Mouse (Mus musculus) adrenal gland, adult 2 months (tissue): Measurements from ENCODE around the gene Serpina5. TPM values are rescaled to one million over a fixed set of nuclear protein-coding genes. Genes with fewer than 3 reads are reported as not detected.

Source experiments
- DNase-seq: peaks from one replicate; pipeline ENCODE4 v3.0.0; 2021
- polyA plus RNA-seq: library from polyadenylated mRNA; depleted of rRNA; stranded (reverse); fragments of >200 nt; gene quantifications from 2 replicates; pipeline ENCODE4 v1.2.3, GENCODE M21; 2012; rRNA removed
- total RNA-seq, 2 experiments: library from RNA; stranded (reverse); gene quantifications; 2 replicates each; pipeline ENCODE4 v1.2.3; 2021

Gene Serpina5
- total and polyA plus RNA-seq, 3 experiments: 0.75 TPM; not detected in 2

DNA sequence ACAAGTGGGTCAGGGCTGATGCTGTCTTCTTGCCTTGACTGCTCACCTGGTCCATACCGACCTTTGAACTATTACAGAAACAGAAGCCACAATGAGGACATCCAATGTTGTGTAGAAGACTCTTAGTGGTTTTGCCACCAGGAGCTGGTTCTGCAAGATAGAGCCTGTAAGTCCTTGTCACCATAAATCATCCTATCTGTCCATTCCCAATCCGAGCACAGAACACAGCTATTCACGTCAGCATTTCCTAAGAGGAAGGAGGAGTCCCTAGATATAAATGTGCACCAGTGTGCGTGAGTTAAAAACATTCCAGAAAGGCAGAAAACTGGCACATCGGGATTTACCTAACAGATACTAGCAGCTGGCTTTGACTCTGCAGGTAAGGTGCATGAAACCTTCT, 26.8 kb downstream of the Serpina5 start, which contains the start of gene Serpina3b:
Gene Serpina3b (plus strand): TSS at position 301 of the 400 bp plus-strand sequence.
- no peak for DNase-seq

DNA sequence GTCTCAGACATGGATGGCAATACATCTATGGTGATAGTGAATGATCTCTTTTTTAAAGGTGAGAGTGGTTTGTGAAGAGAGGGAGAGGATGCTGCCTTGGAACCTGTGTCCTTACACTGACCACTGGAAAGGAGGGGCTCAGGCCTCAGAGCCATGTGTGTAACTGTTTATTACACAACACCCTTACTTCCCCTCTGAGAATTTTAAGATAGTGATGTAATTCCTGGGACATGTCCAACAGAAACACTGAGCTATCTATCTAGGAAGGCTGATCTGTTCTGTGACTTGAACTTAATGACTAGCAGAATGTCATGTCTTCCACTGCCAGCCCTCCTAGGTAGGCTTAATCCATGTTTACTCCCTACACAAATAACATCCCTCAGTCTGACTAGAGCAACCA, 30.1 kb downstream of the Serpina5 start:
- no peak for DNase-seq

DNA sequence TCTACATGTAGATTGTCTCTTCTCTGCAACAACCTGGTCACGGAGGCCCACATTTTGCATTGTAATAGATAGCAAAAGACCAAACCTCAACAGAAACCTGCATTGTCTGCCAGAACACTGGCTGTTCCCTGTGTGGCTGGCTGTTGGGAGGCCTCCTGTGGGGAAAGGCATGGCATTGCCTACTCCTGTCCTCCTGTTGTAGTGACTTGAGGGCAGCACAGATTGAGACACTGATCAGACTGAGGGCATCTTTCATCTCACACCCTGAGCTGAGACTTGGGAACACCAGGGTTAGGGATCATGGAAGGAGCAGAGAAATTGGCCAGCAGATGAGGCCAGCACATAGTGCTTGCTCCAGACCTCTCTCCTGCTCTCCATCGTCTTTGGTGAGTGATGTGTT, 37.3 kb downstream of the Serpina5 start:
- DNase-seq: no peak

DNA sequence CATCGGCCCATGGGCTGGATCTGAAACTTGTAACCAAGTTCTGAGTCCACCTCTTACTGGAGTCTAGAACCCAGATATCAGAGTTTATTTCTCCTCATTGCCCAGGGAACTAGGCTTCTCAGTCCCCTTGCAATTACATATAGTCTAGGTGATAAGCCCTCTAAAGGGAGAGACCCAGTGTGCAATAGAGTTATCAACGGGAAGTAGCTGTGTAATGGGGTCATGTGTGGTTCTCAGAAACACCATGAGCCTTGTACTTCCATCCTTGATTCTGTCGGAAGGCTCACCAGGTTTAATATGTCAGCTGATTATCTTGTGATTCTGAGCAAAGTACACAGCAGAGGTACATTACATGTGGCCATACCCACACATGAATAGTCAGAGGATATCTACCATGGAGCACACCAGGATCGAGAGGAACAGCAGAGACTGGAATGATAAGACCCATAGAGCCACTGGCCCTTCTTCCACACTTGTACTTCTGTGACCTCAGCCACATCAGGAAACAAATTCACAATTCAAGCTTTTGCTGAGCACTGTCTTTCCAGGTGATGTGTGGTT, 39.7 kb downstream of the Serpina5 start:
- no peak for DNase-seq

DNA sequence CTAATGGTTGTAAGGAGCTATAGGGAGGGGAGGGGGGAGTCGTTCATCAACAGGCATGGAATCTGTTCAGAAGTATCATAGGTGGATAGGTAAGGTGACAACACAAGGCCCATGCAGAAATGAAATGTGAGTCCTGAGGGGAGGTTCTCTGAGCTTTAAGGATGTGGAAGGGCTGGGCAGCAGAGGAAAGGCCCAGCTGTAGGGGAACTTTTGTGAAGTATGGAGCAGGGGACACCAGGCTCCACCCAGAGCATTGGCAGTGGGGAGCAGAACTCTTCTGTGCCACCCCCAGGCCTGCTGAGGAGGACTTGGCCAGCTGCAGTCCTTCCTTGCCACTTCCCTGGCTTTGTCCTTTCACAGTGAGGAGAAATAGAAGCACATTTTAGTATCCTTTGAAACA, 40.6 kb downstream of the Serpina5 start:
- DNase-seq: no peak

DNA sequence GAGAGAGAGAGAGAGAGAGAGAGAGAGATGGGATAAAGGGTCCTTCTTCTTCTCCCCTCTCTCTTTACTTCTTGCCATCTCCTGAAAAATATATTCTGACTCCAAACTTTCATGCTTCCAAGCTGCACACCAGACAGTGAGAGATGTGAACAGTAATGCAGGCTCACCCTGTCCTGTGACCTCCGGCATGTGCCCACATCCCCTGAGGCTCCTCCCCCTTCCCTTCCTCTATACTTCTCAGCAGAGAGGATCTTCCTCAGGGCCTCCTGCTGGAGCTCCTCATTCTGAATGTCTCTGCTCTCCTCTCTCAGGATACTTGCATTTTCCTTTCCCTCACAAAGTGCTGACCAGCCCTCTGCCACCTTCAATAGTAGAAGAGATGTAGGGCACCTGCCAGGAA, 41.5 kb downstream of the Serpina5 start:
- no peak for DNase-seq

DNA sequence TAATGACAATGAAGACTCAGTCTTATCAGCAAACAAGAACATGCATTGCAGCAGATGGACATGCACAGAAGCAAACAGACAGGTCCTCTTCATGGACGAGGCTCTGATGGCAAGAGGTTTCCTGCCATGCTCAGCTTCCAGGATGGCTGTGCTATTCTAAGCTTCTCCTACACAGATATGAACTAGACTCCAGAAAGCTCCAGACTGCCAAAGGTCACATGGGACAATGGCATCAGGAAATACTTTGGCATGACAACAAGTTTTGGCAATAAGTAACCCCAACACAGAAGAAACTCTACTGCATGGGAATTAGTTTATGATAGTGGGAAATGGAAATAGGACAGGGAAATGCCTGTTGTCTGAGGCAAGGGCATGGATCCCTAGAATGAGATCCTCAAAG, 42.4 kb downstream of the Serpina5 start:
- no peak for DNase-seq

DNA sequence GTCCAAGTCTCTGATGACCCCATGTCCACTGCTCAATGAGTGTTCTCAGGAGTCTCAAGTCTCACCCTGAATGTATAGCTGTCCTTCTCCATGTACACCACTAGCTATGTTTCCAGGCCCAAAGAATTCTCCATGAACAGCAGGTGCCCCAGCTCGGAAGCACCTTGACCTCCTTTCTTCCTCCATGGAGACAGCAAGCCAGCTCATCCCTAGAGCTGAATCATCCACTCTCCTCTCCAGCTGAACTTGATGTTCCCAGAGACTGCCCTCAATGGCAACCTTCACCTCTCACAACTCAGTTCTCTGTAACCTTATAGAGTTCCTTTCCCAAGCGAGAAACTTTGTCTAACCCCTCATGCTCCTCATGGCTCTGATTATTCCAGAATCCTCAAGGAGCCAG, 44.7 kb downstream of the Serpina5 start:
- DNase-seq: peak; percentile 43

DNA sequence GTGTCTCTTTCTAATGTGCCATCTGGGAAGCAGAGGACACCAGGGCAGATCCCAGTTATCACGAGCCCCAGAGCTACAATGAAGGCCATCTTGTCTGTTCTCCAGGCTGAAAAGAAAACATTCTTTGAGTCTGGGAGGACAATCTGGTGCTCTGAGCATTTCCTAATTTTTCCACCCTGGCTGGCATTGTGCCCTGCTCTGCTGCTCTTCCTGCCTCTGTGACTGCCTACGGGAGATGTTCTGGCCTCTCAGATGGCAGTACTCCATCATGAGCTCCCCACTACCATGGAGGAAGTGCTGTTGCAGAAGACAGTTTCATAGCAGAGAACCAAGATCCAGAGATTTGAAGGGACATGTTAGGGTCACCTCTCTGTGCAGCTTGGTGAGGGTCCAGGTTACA, 51.1 kb downstream of the Serpina5 start:
- DNase-seq: no peak

DNA sequence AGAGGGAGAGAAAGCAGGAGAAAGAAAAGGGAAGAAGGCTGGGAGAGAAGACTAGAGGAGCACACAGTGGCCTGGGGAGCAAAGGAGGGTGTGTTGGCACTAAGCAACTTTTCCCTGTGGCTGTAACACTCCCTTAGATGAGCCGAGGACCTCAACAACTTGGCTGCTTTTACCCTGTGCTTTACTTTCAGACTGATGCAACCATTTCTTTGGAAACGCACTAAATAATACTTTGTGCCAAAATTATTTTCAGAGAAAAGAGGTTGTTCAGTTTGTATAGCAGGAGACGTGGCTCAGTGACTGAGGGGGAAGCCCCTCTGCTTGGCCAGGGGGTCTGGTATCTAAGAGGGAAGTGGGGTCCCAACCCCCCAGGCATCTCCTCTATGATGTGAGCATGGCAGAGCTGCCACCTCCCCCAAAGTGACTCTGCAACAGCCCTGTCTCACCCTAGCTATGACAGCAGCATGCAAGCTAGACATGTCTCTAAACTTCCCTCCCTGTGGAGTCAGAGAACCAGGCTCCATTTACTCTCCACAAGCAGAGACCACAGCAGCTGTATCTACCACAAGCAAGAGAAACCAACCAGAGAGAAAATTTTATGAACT, 52.2 kb downstream of the Serpina5 start:
- peak; percentile 21 for DNase-seq

DNA sequence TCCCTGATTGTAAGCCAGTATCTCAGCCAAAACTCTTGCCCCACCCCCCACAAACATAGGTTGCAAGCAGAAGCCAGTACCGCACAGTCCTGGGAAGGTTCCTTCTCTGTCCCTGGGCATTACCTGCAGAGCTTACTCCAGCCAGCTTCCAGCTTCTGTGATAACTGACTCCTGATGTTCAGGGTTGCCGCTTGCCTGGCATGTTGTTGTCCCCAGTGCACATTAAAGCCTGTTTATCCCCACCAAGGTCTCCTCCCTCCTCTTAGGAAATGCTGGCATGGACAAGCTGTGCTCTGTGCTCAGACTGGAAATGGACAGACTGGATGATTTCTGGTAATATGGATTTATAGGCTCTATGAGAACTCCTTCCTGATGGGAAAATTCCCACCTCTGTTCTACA, 52.7 kb downstream of the Serpina5 start, which contains the start of gene Serpina3c:
Gene Serpina3c (minus strand): TSS at position 215 of the 400 bp plus-strand sequence.
- peak; percentile 25 for DNase-seq

Other genes with a start within 250 kb of the Serpina5 start
- 1 to 10 TPM; 1.8 to 9.7 TPM for gene Serpina1a, start 237.6 kb upstream of the Serpina5 start, total RNA-seq
- gene Serpina1a, start 237.6 kb upstream of the Serpina5 start, polyA plus RNA-seq: 1.8 and 5.5 TPM in 2 replicates
- 10 to 100 TPM in 1 of 2 experiments, under 1 TPM in 1; 0.38 to 20.9 TPM for gene Serpina1c, start 196.2 kb upstream of the Serpina5 start, total RNA-seq
- 0.93 and 3.8 TPM in 2 replicates for gene Serpina1c, start 196.2 kb upstream of the Serpina5 start, polyA plus RNA-seq
- 10 to 100 TPM in 1 of 2 experiments, 1 to 10 TPM in 1; 1.9 to 15.5 TPM for gene Serpina1e, start 142.1 kb upstream of the Serpina5 start, total RNA-seq
- 0.15 and 1.0 TPM in 2 replicates for gene Serpina1e, start 142.1 kb upstream of the Serpina5 start, polyA plus RNA-seq
- under 1 TPM in 1 of 2 experiments, not detected in 1; 0.63 TPM for gene Serpina11, start 111.2 kb upstream of the Serpina5 start, total RNA-seq
- gene Serpina11, start 111.2 kb upstream of the Serpina5 start, polyA plus RNA-seq: 0.07 TPM in 1 of 2 replicates, not detected in the other
- not detected for gene Serpina9, start 87.4 kb upstream of the Serpina5 start, total RNA-seq
- not detected in 2 replicates for gene Serpina9, start 87.4 kb upstream of the Serpina5 start, polyA plus RNA-seq
- gene Serpina12, start 56.7 kb upstream of the Serpina5 start, total RNA-seq: under 1 TPM; 0.21 to 0.66 TPM
- 0.03 TPM in 1 of 2 replicates, not detected in the other for gene Serpina12, start 56.7 kb upstream of the Serpina5 start, polyA plus RNA-seq
- not detected for gene Serpina3a, start 11.6 kb downstream of the Serpina5 start, total RNA-seq
- gene Serpina3a, start 11.6 kb downstream of the Serpina5 start, polyA plus RNA-seq: not detected in 2 replicates
- 1 to 10 TPM in 1 of 2 experiments, not detected in 1; 1.7 TPM for gene Serpina3b, start 26.9 kb downstream of the Serpina5 start, total RNA-seq
- 0.35 TPM in 1 of 2 replicates, not detected in the other for gene Serpina3b, start 26.9 kb downstream of the Serpina5 start, polyA plus RNA-seq
- 10 to 100 TPM; 20.6 to 23.9 TPM for gene Serpina3c, start 52.8 kb downstream of the Serpina5 start, total RNA-seq
- 8.6 and 9.8 TPM in 2 replicates for gene Serpina3c, start 52.8 kb downstream of the Serpina5 start, polyA plus RNA-seq
- gene Serpina3f, start 113.4 kb downstream of the Serpina5 start, total RNA-seq: under 1 TPM; 0.24 to 0.29 TPM
- gene Serpina3f, start 113.4 kb downstream of the Serpina5 start, polyA plus RNA-seq: 0.04 and 0.10 TPM in 2 replicates
- gene Serpina3g, start 135.1 kb downstream of the Serpina5 start, total RNA-seq: 1 to 10 TPM; 3.4 to 4.1 TPM
- 5.4 and 11.3 TPM in 2 replicates for gene Serpina3g, start 135.1 kb downstream of the Serpina5 start, polyA plus RNA-seq
- gene Serpina3i, start 162.0 kb downstream of the Serpina5 start, total RNA-seq: under 1 TPM; 0.45 to 0.52 TPM
- 0.26 and 0.29 TPM in 2 replicates for gene Serpina3i, start 162.0 kb downstream of the Serpina5 start, polyA plus RNA-seq
- under 1 TPM; 0.20 to 0.83 TPM for gene Serpina3j, start 213.4 kb downstream of the Serpina5 start, total RNA-seq
- gene Serpina3j, start 213.4 kb downstream of the Serpina5 start, polyA plus RNA-seq: not detected in 2 replicates
- gene Serpina3k, start 237.4 kb downstream of the Serpina5 start, total RNA-seq: 10 to 100 TPM; 23.4 to 37.3 TPM
- 0.40 and 0.94 TPM in 2 replicates for gene Serpina3k, start 237.4 kb downstream of the Serpina5 start, polyA plus RNA-seq
- 1 to 10 TPM; 2.5 to 3.8 TPM for gene Serpina3m, start 237.4 kb downstream of the Serpina5 start, total RNA-seq
- gene Serpina3m, start 237.4 kb downstream of the Serpina5 start, polyA plus RNA-seq: 0.12 and 0.17 TPM in 2 replicates